Mouse (Mus musculus) heart, adult 2 months (tissue): ENCODE measurements around the gene Fbxw10. TPM values are rescaled to one million over a fixed set of nuclear protein-coding genes. Genes with fewer than 3 reads are reported as not detected.

Source experiments
- DNase-seq, 2 experiments: peaks; one replicate each; pipeline ENCODE4 v3.0.0; 2021
- H3K27ac ChIP-seq: fragments of 200-600 bp; 2 replicates; pipeline ENCODE4 v1.8.1; 2022
- H3K27me3 ChIP-seq: fragments of 200-500 bp; 2 replicates; pipeline ENCODE4 v1.6.1; 2012; ENCODE audit warnings: mild to moderate bottlenecking, low read length, inconsistent platforms, mixed read lengths; ENCODE audit not compliant: control insufficient read depth, insufficient read depth
- H3K36me3 ChIP-seq: fragments of 200-500 bp; 2 replicates; pipeline ENCODE4 v1.6.1; 2012; ENCODE audit warnings: low read length, inconsistent platforms; ENCODE audit not compliant: control insufficient read depth, insufficient read depth
- H3K4me1 ChIP-seq: fragments of 200-500 bp; 2 replicates; pipeline ENCODE4 v1.6.1; 2011; ENCODE audit warnings: low read length; ENCODE audit not compliant: control insufficient read depth, insufficient read depth
- H3K4me3 ChIP-seq: fragments of 200-600 bp; 2 replicates; pipeline ENCODE4 v1.8.1; 2022
- H3K79me2 ChIP-seq: fragments of 200-500 bp; replicated peaks from 2 replicates; pipeline ENCODE4 v1.6.1; 2012; ENCODE audit warnings: mild to moderate bottlenecking, inconsistent platforms, low read length, moderate library complexity, mixed read lengths; ENCODE audit not compliant: control insufficient read depth, insufficient read depth
- H3K9ac ChIP-seq: fragments of 200-500 bp; 2 replicates; pipeline ENCODE4 v1.6.1; 2012; ENCODE audit warnings: low read depth, mild to moderate bottlenecking, control low read depth, inconsistent platforms, low read length, mixed read lengths
- CTCF ChIP-seq: fragments of 200-600 bp; IDR thresholded peaks from 2 replicates; pipeline ENCODE4 v1.8.1; 2022; ENCODE audit warnings: antibody characterized with exemption, mild to moderate bottlenecking, moderate library complexity
- EP300 ChIP-seq: fragments of 200-500 bp; IDR thresholded peaks from 2 replicates; pipeline ENCODE4 v1.6.1; 2011; ENCODE audit warnings: low read depth, low read length, control low read depth; ENCODE audit not compliant: insufficient read depth
- POLR2A ChIP-seq: fragments of 200-500 bp; IDR thresholded peaks from 2 replicates; pipeline ENCODE4 v1.6.1; 2011; ENCODE audit warnings: mild to moderate bottlenecking, low read depth, low read length, control low read depth; ENCODE audit not compliant: insufficient read depth
- WGBS: fragments of 180-500 bp; shearing (Covaris S2); methylation state at CpG from one replicate; pipeline ENCODE4 v1.1.7; 2018; 5-methylcytosine and 5-hydroxymethylcytosine counted together
- intact Hi-C: fragments of 180-260 bp; cut with DNase I; formaldehyde crosslinking; loops from one replicate; pipeline ENCODE4 v1.15.1; 2025
- polyA plus RNA-seq: library from polyadenylated mRNA; depleted of rRNA; stranded (reverse); fragments of >200 nt; gene quantifications from 2 replicates; pipeline ENCODE4 v1.2.3, GENCODE M21; 2012
- total RNA-seq, 2 experiments: library from RNA; stranded (reverse); gene quantifications; 2 replicates each; pipeline ENCODE4 v1.2.3; 2021

The Fbxw10 gene
- total and polyA plus RNA-seq, 3 experiments, result 0.16 to 0.34 (median 0.29) TPM

DNA sequence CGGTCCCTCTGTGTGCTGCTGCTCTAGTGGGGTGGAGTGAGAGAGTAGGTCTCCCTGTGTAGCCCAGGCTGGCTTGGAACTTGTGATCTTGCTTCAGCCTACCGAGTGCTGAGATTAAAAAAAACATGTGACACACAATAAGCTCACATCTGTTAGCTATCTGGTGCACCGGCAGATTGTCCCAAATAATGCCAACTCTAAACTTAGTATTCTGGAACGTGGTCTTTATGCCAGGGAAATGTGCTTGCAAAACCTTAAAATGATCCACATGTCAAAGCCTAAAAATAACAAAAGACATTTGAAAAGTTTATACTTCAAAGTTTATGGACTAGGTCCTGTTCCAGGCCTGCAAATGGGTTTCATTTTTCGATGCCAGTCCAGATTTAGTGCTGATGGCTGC is 22.3 kb downstream of the Fbxw10 start:
- no peak overlapping the region for H3K27ac ChIP-seq
- no peaks in the 10 kb centered on the region for H3K27me3 ChIP-seq
- no peak overlapping the region for H3K4me3 ChIP-seq
- no peaks in the 10 kb centered on the region for H3K36me3 ChIP-seq
- DNase-seq, result no peak
- no peaks in the 10 kb centered on the region for H3K4me1 ChIP-seq
- H3K79me2 ChIP-seq, result no peaks in the 10 kb centered on the region
- H3K9ac ChIP-seq, result no peak overlapping the region
- intact Hi-C loops, result no loop called here
- WGBS, result 65% methylated on average over 5 of the region's 5 CpGs
- TF ChIP-seq CTCF (no peak), POLR2A (no peak), EP300 (no peak)

DNA sequence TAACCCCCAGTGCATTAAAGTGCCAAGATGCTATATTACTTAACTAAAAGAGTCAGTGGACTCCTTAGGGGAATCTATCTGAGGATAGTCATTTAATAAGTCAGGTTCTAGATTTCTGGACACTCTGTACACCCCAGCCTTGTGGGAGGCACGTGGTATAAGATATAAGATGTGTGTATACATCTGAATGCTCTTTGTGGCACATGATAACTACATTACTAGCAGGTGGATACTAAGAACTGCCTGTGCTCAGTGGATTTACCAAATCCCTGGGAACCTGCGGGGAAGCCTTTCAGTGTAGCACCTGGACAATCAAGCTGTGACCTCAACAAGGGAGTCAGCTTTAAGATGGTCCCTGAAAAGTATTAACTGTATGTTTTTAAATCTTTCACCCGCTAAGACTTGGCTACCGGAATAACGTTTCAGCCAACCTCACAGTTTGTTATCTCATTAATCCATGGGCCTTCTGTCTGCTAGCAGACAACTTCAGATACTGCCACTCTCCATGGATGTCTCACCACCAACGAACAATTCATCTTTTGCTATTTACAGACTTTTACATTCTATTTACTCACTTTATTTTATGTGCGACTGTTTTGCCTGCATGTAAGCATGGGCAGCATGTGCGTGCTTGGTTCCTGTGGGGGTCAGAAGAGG is 23.0 kb downstream of the Fbxw10 start:
- H3K4me3 ChIP-seq, result no peak overlapping the region
- no peak overlapping the region for H3K9ac ChIP-seq
- 79% methylated on average over 8 of the region's 8 CpGs for WGBS
- no peaks in the 10 kb centered on the region for H3K79me2 ChIP-seq
- intact Hi-C loops, result loop anchor here (10.0 kb wide), 1 partner anchor 265 kb away; no protein-coding TSS in a partner anchor
- TF ChIP-seq EP300, result no peak
- no peak for TF ChIP-seq CTCF
- TF ChIP-seq POLR2A, result no peak
- H3K4me1 ChIP-seq, result no peaks in the 10 kb centered on the region
- no peaks in the 10 kb centered on the region for H3K27me3 ChIP-seq
- no peaks in the 10 kb centered on the region for H3K36me3 ChIP-seq
- H3K27ac ChIP-seq, result no peak overlapping the region
- no peak for DNase-seq

DNA sequence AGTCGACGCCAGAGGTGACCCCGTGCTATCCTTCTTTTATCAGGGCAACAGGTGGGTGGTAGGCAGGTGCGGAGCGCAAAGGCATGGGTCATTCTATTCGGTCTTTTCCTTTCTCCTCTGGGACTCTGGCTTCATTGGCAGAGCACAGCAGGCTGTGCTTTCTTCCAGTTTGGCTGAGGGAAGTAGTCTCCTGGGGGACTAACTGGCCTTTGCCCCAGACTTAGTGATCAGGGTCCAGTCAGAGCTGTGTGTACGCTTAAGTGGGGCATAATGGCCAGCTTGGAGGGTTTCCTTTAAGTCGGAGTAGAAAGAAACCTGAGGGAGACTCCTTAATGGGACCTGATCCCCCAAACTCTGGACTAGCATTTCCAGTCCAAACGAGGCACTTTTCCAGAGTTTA is 26.6 kb downstream of the Fbxw10 start:
- H3K4me3 ChIP-seq, result no peak overlapping the region
- intact Hi-C loops, result loop anchor here (10.0 kb wide), 1 partner anchor 269 kb away; no protein-coding TSS in a partner anchor
- H3K36me3 ChIP-seq, result no peaks in the 10 kb centered on the region
- no peaks in the 10 kb centered on the region for H3K27me3 ChIP-seq
- no peak overlapping the region for H3K9ac ChIP-seq
- no peaks in the 10 kb centered on the region; the same call in 1 of the 2 replicates for H3K4me1 ChIP-seq
- DNase-seq, result no peak
- no peak for TF ChIP-seq EP300
- no peak for TF ChIP-seq POLR2A
- TF ChIP-seq CTCF, result no peak
- 69% methylated on average over 9 of the region's 9 CpGs for WGBS
- H3K27ac ChIP-seq, result no peak overlapping the region
- no peaks in the 10 kb centered on the region for H3K79me2 ChIP-seq

DNA sequence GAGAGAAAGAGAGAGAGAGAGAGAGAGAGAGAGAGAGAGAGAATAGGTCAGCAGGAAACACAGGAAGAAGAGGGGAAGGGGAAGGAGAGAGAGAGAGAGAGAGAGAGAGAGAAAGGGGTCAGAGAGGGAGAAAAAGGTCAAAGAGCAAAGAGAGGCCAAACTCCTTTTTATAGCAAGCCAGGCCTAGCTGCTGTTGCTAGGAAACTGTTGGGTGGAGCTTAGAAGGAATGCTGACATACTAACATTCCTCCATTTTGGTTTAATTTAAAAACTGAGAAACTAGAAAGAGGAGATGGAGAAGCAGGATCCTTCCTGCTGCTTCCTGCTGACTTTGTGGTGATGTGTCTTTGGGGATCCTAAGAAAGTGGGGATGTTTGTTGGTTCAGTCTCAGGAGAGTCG is 28.8 kb downstream of the Fbxw10 start:
- Histone ChIP-seq H3K79me2 (no peaks in the 10 kb centered on the region), H3K4me3 (no peak overlapping the region), H3K4me1 (no peaks in the 10 kb centered on the region; the same call in none of the 2 replicates), H3K36me3 (no peaks in the 10 kb centered on the region), H3K27me3 (no peaks in the 10 kb centered on the region), H3K27ac (no peak overlapping the region), H3K9ac (no peak overlapping the region)
- TF ChIP-seq CTCF, result no peak
- no peak for TF ChIP-seq EP300
- intact Hi-C loops, result loop anchor here (10.0 kb wide), 1 partner anchor 271 kb away; no protein-coding TSS in a partner anchor
- DNase-seq, result no peak
- WGBS, result 88% methylated on average over 1 of the region's 1 CpGs

DNA sequence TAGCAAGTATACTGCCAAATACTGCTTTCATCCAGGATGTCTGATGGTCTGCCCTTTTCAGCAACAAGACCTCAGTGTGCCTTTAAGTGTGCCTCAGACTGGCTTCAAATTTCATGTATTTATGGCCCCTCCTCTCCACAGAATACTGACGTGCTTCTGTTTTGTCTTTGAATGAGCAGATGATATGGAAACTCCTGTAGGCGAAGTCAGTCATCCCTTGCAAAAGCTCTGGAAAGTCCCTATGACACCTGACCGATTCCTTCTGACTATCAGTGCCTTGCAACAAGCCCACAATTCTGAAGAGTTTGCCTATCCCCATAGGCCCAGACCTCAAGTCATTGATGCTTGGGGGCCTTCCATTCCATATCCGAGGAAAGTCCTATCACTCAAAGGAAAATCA is 29.6 kb downstream of the Fbxw10 start:
- WGBS, result 81% methylated on average over 4 of the region's 4 CpGs
- intact Hi-C loops, result loop anchor here (10.0 kb wide), 1 partner anchor 272 kb away; no protein-coding TSS in a partner anchor
- no peaks in the 10 kb centered on the region for H3K79me2 ChIP-seq
- no peak overlapping the region for H3K4me3 ChIP-seq
- no peak overlapping the region for H3K9ac ChIP-seq
- no peaks in the 10 kb centered on the region for H3K36me3 ChIP-seq
- H3K27me3 ChIP-seq, result no peaks in the 10 kb centered on the region
- H3K27ac ChIP-seq, result no peak overlapping the region
- no peaks in the 10 kb centered on the region; the same call in none of the 2 replicates for H3K4me1 ChIP-seq
- TF ChIP-seq CTCF (no peak), EP300 (no peak), POLR2A (no peak)
- no peak for DNase-seq

DNA sequence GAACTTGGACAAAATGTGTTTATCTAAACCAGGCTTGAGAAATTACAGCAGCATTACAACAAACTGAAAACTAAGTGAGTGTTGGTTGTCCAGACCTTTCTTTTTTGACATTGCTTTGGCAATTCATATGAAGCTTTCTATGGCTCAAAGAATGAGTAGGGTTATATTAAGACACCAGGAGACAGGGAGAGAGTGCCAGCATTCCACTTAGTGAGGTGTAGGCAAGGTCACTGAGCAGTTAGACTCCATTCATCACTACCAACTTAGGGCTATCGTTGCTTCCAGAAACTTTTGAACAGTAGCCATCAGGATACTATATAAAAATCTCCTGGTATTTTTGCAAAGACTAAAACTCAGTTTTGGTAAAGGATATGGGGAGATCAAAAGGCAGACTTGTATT is 30.5 kb downstream of the Fbxw10 start:
- H3K9ac ChIP-seq, result no peak overlapping the region
- peak overlapping the region; percentile 44 for H3K27ac ChIP-seq
- H3K79me2 ChIP-seq, result no peaks in the 10 kb centered on the region
- no peak overlapping the region for H3K4me3 ChIP-seq
- intact Hi-C loops, result loop anchor here (10.0 kb wide), 1 partner anchor 273 kb away; no protein-coding TSS in a partner anchor
- no peaks in the 10 kb centered on the region for H3K36me3 ChIP-seq
- no peaks in the 10 kb centered on the region; the same call in none of the 2 replicates for H3K4me1 ChIP-seq
- peak in 1 of 2 experiments; percentile 14 for DNase-seq
- WGBS, result 62% methylated on average over 1 of the region's 1 CpGs
- no peaks in the 10 kb centered on the region for H3K27me3 ChIP-seq
- TF ChIP-seq CTCF (no peak), POLR2A (no peak), EP300 (no peak)
